Mouse (Mus musculus) mesoderm, embryonic 11.5 days (tissue): ENCODE results near the gene Msgn1.

ENCODE experiments used
- DNase-seq: peaks from one replicate; pipeline ENCODE4 v3.0.0-alpha.2; 2012; ENCODE audit warnings: low read depth, low spot score

Gene Msgn1

GRCm38 (mm10) chr12:11208872-11209271 is at the start of gene Msgn1:
Msgn1 (minus strand) TSS chr12:11208972.
- DNase-seq: no peak

GRCm38 (mm10) chr12:11250322-11250721 is 41.5 kb upstream of the Msgn1 start:
- no peak for DNase-seq

GRCm38 (mm10) chr12:11247460-11247859 is 38.7 kb upstream of the Msgn1 start:
- no peak for DNase-seq

- no peak for DNase-seq
These were observed 27.2 kb upstream of the Msgn1 start for GRCm38 (mm10) chr12:11235996-11236395.

DNA sequence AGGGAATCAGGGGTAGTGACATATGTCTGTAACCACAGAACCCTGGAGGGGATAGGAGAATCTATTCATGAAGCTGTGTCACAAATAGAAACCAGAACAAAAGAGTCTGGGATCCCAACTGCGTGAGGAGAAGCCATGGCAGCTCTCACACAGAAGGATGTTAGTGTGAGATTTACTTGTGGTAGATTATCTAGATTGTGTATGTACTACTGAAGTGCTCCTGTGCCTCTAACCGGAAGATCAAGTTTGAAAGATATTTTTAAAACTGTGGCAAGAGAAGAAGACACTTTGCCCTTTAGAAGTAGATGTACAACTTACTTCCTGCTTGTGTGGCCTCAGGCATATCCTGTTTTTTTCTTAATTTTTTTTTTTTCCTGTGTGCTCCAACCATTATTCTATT is 21.5 kb upstream of the Msgn1 start:
- no peak for DNase-seq

DNA sequence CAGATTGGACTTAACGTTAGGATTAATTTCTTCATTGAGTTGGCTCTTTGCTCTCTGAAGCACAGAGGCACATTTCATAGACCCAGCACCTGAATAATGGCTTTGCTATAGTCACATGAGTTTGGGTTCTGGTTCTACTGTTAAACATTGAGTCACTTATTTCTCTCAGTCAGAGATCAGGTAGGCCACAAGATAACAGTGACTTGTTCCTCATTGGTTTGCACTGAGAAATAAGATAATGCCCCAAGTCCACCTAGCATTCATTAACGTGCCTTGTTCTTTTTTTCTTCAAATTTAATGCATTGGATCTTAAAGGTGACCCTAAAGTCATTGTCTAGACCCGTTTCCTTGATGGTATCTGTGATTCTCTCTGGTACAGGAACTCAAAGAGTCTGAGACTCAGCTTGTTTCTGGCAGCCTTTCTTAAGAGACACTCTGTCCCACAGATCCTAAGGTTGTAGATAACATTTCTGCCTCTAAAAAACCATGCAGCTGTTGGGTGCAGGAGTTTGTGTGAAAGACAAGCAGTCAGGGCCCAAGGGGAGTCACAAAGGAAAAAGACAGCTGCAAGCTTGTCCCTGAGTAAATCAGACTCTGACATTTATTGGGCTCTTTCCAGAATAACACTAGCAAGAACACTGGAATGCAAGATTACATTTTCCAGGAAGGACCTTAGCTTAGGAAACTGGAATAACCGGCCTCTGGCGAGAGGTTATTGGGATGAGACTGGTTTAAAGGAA is 17.9 kb upstream of the Msgn1 start:
- peak; percentile 14 for DNase-seq

DNA sequence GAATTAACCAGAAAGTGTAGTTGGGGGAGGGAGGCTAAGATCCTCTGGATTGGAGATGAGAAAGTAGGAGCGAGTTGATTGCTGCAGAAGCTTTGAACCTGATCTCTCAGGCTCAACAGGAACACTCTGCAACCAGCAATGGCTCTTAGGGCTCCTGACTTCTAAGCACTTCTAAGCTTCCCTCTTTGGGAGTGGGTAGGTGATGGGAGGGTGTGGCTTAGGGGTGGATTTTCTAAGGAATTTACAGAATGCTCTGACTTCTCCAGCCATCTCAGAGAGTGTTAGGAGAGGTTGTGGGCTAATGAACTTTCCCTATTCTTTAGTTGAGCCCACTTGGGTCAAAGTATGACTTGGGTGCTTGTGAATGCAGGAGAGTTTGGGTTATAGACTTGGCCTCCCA is 17.4 kb upstream of the Msgn1 start:
- no peak for DNase-seq

GRCm38 (mm10) chr12:11224722-11225121 is 15.9 kb upstream of the Msgn1 start:
- peak; percentile 12 for DNase-seq

DNA sequence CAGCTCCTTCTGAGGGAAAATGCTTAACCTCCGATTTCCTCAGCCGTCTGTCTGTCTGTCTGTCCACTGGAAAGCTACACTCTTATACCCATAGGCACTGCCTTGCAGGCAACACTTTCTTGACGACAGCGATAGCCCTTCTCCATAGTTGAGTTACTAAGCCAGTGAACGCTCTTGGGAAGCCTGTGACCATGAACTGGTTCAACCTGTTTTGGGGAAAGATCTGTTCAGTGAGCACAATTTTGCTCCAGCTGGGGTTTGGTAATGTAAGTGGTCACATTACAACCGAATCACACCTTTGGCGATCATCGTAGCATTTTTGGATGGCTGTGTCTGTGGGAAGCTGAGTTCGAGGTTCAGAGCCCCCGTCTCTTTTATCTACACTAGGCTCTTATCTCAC is 14.3 kb upstream of the Msgn1 start:
- no peak for DNase-seq

- no peak for DNase-seq
These were observed 13.8 kb upstream of the Msgn1 start for GRCm38 (mm10) chr12:11222566-11222965.

- peak; percentile 60 for DNase-seq
These were observed 13.0 kb upstream of the Msgn1 start for GRCm38 (mm10) chr12:11221524-11222330.

- DNase-seq: no peak
These were observed 9.0 kb upstream of the Msgn1 start for GRCm38 (mm10) chr12:11217726-11218250.

- DNase-seq: no peak
These were observed 7.7 kb upstream of the Msgn1 start for GRCm38 (mm10) chr12:11216454-11216853.

DNA sequence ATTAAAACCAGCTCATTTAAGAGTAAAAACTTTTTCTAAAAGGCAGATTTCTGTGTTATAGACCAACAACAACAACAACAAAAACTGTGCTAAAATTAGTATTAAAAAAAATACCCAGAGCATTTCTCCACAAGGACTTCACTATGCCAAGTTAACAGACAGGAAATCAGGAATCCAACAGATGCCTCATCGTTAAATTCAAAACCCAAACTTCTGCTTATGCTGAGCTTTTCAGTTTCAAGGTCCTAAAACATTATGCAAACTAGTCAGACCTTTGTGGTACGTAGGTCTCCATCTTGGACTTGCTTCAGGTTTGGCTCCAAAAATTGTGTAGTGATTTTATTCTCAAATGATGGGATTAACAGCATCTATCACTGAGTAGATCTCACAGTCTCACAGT is 6.8 kb upstream of the Msgn1 start:
- DNase-seq: no peak

GRCm38 (mm10) chr12:11214776-11215175 is 6.0 kb upstream of the Msgn1 start:
- no peak for DNase-seq

- DNase-seq: peak; percentile 35
These were observed 4.1 kb upstream of the Msgn1 start for GRCm38 (mm10) chr12:11212881-11213280.

- DNase-seq: no peak
These were observed 1.6 kb upstream of the Msgn1 start for GRCm38 (mm10) chr12:11210361-11210760.

DNA sequence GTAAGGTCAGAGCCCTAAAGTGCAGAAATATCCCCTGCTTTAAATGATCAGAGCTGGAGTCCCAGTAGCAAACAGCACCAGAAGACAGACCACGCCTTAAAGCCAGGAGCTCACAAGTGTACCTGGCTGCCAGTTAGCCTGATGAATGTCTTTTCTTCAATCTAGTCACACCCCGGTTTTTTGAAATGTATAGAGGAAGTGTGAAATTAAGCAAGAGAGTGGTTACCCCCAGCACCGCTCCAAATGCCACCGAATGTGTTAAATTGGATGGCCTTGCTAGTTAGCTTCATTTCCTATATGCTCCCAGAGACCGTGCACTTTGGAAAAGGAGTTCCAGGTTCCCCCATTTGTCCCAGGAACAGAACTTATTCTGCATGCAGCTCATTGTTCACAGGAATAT is 864 bp upstream of the Msgn1 start:
- DNase-seq: no peak

GRCm38 (mm10) chr12:11206321-11206720 is 2.5 kb downstream of the Msgn1 start:
- no peak for DNase-seq

- DNase-seq: no peak
These were observed 4.8 kb downstream of the Msgn1 start for GRCm38 (mm10) chr12:11203694-11204665.

- DNase-seq: no peak
These were observed 6.3 kb downstream of the Msgn1 start for GRCm38 (mm10) chr12:11202476-11202875.

DNA sequence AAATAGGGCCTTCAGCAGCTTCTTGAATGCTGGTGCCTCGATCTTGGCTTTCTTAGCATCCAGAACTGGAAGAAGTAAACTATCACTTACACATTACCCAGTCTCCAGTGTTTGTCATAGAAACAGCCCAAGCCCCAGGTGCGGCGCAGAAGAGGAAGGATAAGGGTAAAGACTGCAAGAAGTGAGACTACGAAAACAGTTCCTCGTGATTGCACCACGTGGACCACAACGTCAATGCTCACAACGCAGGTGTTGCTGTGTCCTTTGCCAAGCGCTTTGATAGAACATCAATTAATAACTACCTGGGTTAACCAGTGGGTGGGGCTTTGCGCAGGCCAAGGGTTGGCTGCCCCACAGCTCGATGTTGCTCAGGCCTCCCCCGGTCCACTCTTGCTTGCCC is 8.1 kb downstream of the Msgn1 start:
- no peak for DNase-seq
